Mouse (Mus musculus) liver (tissue): ENCODE results near the gene Ofcc1.

Experiments used
- DNase-seq: peaks from one replicate; pipeline ENCODE4 v3.0.0-alpha.2; 2020; ENCODE audit warnings: mixed read lengths

Ofcc1 gene

DNA sequence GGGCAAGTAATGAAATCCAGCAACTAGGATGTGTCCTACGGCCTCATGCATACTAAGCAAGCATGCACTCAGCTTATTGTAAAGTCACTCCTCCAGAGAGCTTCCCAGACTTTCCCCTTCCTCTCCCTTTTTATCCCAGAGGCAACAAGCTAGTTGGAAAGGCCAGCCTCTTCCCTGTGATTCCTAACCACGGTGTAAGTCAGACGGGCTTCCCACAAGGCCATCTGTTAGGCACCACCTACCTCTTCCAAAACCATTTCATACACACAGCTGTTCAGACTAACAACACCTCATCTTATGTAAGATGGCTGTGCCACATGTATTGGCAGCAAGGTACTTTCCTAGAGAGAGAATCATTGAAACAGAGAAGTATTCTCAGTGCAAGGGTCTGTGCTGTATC lies 124.9 kb downstream of the Ofcc1 start:
- DNase-seq: no peak

DNA sequence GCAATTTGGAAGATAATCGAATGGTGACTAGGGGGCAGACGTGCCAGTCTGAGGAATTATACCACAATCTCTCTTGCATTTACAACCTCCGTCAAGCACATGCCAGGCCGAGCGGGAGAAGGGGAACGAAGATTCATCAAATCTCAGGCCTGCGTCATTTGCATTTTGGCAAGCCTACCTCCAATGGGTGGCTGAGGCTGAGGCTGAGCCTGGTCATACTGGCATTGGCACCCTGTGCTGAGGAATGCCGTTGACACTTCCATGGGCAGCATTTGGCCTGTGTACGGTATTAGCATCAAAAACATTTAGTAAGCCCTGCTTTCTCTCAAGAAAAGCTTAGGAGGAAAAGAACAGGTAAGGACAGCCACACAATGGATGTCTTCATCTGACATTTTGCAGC lies 152.9 kb downstream of the Ofcc1 start:
- DNase-seq: no peak

DNA sequence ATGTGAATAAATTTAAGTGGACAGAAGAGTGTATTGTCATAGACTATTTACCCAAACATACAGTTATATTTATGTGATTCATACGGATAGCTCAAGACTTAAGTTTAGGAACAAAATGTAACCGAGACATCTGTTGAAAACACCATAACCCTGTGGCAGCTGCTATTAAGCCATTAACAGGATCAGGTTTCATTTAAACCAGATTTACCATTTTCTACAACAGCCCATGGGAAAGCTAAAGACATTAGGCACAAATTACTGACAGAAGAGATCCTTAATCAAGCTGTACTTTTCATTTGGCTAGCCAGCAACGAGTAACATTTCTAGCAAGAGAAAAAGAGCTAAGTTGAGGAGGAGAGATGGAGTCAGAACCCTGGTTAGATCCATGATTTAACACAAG lies 179.5 kb downstream of the Ofcc1 start:
- no peak for DNase-seq

DNA sequence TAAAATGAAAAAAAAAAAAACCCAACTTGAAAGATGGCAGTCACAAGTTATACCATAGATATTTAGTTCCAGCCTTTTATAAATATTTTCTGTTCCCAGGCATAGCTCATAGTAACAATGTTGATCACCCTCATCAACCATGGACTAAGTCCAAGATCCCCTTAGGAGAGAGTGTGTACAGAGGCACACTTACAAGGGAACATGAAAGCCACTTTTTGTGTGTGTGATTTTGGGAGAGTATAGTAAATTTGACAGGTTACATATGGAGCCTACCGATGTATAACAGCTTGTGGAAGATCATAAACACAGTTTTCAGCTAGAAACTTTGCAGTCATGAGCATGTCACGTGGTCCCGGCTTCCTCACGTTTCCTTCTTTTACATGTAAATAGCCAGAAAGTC lies 189.5 kb downstream of the Ofcc1 start:
- no peak for DNase-seq

DNA sequence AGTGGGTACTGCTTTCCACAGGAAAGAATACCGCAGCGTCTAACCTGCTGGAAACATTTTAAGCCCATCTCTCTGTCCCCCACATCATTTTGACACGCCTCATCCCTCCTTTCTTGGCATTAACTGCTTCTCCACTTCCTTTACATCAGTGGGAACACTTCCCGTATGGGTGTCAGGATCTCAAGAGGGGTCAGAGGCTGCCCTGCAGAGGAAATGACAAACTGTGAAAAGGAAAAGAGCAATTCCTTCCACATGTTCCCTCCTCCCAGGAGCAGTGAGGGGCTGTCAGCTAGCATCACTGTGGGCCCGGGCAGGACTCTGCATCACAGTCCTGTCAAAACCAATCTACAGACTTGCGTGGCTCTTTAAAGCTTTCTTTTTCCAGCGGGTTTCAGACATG lies 193.4 kb downstream of the Ofcc1 start:
- DNase-seq: no peak

DNA sequence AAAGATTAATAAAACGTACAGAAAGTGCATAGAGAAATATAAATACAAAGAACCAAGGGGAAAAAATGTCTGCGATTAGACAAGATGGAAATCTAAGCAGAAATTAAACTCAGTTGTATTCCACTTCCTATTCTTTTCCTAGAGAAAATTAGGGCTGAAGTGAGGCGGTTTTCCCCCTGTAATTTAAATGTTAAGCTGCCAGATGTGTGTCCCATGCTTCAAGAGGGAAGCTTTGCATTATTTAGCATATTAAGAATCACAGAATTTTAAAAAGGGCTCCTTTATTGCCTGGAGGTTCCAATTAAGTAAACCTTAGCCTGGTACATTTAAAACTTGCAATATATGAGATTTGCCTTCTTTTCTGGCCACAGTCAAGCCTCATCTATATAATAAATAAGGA lies 205.8 kb downstream of the Ofcc1 start:
- DNase-seq: no peak

DNA sequence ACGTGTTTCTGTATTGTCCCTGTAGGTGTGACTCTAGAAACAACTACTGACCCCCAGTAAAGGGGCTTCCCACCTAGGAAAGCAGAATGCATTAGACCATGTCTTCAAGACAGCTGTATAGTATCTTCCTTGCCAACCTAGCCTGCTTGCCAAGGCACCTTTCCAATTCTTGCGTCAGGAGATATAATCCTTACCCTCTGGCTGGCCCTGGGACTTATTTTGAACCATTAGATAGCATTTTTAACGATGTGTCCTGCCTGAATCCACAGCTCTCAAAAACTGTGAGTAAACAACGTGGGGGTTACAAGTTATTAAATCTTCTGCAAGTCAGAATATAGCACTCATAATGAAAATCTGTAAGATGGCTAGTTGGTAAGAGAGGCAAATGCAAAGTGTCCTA lies 221.3 kb downstream of the Ofcc1 start:
- DNase-seq: no peak

DNA sequence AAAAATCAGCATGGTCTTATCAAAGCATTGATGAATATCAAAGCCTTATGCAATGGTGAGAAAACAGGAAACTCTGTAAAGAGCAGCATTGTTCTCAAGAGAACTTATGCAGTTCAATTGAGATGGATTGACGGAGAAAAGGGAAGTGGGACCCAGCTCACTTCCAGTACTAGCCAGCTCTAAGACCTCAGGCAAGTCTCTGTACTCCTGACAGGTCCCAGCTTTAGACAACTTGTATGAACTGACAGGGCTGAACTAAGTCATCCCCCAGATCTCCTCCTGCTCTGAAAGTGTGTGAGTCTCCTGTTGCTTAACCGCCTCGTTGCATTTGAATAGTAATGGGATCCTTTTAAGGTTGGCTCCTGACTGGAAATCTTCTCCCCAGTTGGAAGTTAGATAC lies 225.2 kb downstream of the Ofcc1 start:
- no peak for DNase-seq

DNA sequence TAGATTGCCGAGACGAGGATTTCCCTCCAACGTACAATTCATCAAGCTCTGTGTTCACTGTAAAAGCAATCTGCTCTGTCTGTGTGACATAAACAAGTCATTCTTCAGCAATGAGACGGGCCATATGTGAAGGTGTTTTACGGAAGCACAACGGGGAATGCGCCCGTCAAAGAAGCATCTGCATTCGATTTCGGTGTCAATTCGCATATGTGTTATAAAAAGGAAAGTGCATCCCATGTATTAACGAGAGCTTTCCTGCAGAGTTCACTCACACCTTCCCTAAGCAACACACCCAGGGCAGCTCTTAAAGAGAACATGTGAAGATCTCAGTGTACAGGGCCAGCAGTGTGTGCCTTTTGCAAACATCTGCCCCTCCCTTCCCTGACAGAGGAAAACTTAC lies 225.6 kb downstream of the Ofcc1 start:
- DNase-seq: no peak

DNA sequence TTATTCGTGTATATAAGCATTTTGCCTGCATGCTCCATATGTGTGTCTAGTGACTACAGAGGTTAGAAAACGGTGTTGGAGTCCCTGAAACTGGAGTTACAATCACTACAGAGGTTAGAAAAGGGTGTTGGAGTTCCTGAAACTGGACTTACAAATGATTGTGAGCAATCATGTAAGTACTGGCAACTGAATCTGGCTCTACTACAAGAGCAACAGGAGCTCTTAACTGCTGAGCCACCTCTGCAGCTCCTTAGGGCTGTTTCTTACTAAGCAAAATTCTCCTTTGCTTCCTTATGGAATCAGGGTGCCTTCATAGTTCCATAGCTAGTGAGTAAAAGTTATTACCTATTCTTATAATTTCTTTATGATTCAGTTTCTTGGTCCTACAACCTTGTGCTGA lies 237.4 kb downstream of the Ofcc1 start:
- DNase-seq: no peak

DNA sequence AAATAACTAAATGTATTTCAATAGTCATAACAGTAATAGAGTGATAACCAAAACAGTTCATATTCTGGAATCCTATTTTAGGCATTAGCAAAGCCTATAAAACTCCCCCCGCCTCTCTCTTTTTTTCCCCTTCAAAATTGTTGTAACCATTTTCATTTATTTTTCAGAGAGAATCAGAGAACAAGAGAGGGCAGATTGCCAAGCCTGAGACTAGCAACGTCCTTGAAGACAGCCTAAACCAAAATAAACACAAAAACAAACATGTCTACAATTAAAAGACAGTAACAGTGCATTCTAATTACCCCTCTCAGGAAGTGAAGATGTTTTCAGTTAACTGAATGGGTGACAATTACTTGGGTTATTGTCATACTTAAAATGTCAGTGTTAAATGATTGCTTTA lies 248.9 kb downstream of the Ofcc1 start:
- DNase-seq: no peak

DNA sequence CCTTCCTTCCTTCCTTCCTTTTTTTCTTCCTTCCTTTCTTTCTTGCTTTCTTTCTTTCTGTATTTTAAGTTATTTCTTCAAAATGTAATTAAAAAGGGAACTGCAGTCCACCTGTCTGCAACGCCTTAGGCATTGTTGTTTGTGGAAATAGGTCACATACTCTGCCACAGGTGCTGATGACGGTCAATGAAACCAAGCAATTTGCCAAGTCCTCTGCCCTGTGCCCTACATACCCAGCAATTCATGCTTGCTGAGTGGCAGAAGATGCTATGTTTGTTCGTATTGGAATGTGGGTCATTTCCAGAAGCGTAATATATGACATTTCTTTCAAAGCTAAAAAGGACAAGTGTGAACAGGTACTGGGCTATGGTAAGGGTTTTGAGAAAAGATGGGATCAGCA lies 285.0 kb downstream of the Ofcc1 start:
- DNase-seq: no peak

DNA sequence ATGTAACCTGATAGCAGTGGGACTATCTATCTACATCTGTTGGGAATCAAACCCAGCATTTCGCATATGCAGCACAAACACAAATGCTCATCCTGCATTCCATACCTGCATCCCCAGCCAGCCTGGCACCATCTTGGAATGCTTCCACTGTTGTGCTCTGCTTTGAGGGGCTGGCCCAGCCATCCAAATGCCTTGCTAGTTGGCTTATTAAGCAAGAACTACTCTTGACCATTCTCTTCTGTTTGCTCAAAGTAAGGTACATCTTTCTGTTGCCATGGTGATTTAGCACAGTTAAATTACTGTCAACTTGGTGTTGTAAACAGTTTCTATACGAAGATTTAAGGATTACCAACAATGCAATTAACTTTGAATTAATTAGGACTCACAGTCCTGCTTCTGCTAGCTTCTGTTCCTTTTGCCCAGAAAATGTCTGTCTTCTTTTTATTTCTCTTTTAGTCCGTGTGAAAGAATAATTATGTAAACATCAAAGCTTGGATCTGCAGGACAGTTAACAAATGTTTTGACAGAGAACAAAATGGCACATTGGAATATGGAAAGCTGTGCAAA lies 286.3 kb downstream of the Ofcc1 start:
- DNase-seq: no peak

DNA sequence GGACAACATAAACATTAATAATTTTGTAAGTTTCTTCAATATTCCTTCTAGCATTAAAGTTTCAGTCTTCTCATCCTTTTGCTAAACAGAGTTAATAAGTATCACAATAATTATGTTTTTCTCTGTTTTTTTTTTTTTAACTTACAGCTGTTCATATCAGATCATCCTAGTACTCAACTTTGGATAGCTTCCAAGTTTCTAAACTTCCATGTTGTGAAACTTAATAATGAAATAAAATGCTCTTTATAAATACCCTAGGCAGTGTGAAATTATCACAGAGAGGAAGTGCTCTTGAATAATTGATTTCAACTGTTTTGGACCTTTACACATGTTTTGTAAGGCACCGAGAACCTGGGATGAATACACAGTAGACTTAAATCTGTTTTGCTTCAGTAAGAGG lies 291.2 kb downstream of the Ofcc1 start:
- no peak for DNase-seq

DNA sequence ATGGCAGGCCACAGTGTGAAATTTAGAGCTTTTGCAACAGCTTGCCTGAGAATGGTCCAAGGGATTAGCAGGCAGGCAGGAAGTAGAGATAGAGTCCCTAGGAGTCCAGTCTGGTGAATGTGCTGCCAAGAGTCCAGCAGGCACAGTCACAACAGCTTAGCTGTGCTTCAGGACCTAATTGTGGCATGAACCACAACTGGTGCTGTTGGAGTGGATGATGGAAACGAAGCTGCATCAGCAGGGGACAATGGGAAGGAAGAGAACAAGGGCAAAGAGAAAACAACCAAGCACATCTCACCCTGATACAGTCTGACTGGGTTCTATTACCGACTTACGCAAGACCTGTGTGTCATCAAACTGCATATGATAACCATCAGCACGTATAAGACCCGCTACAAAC lies 300.0 kb downstream of the Ofcc1 start:
- no peak for DNase-seq

DNA sequence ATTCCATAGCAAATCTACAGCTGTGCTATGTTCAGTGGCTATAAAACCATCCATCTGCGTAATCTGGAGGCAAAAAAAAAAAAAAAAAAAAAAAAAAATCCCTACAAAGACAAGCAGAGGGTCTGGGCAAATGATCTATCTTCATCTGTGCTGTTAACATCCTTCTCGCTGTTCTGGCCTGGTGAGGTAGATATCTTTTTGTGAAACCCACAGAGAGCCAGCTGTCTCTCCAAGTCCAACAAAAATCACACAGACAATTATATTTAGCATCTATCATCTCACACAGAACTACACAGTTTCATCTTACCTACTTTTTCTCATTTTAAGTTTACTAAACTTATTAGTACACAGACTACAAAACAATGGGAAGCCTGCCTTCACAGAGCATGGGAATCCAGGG lies 323.4 kb downstream of the Ofcc1 start:
- DNase-seq: no peak

DNA sequence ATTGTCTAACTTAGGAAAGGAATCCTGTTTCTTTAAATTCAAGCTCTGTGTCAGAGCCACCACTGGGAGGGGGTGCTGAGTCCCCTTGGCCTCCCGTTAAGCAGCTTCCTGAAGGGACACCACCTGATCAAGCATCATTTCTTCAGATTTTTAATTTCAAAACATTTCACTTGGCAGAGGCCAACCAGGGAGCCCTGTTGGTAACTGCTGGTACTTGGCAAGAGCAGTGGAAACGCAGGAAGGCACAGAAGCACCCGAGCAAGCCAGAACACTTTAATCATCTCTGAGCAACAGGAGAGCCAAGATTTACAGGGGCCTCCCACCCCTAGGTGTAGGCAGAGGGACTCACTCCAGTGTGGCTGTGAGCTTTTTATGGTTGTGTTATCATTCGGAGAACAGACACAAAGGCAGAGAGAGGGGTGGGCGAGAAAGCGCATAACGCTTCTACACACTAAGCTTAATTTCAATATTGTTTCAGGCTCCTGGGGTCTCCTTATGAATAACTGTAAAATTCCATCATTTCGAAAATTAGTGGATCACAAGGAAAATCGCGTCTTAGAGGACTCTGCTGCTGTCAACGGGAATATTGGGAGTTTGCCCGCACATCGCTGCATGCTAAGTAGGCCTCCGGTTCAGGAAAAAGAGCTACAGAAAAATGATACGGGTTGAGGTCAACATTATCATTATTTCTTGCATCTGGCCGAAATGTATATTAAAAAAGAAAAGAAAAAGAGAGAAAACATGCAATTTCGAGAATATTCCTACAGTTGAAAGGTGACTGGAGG lies 324.1 kb downstream of the Ofcc1 start:
- DNase-seq: no peak

DNA sequence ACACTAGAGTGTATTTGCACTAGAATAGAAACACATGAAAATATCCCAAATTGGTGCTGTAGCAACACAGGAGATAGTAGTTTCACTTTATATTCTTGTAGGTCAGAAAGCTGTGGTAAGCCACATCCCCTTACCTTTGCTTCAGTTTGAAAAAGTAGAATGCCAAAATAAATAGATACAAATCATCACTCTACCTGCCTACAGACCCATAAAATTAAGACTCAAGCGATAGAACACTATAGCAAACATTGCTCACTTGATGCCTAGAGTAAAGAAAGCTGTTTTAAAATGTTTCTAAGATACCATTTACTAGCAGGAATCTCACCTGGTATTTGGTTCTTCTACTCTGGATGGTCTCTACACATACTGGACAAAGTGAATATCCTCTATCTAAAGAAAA lies 331.8 kb downstream of the Ofcc1 start:
- no peak for DNase-seq

DNA sequence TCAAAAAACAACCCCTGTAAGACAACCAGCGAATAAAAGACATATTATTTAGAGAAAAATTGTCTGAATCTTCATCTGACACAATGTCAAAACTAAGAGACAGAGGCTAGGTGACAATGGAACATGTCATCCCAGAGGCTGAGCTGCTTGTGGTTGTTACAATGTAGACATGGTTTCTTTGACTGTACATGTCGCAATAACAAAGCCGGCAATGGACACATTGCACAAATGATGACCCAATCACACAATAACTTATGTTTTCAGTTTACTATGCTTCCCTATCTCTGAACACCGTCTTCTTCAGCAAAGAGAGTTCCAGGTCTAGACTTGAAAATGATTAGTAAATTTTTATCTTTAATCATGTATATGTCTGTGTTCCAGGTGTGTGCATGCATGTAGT lies 332.4 kb downstream of the Ofcc1 start:
- DNase-seq: no peak

DNA sequence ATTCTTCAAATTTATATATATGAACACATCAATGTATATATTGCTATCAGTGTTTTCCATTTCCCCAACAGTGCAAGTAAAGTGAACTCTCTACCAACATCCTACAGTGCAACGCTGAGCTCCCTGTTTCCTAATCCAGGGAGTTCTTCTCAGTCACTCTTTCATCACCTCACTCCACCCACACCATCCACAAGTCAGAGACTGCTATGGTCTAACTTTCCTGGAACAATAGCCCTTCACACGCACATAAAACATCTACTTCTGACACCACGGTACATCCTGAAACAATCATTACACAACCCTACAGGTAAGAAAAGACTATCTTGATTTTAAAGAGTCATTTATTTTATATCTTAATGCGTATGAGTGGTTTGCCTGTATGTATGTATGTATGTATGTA lies 335.4 kb downstream of the Ofcc1 start:
- no peak for DNase-seq

DNA sequence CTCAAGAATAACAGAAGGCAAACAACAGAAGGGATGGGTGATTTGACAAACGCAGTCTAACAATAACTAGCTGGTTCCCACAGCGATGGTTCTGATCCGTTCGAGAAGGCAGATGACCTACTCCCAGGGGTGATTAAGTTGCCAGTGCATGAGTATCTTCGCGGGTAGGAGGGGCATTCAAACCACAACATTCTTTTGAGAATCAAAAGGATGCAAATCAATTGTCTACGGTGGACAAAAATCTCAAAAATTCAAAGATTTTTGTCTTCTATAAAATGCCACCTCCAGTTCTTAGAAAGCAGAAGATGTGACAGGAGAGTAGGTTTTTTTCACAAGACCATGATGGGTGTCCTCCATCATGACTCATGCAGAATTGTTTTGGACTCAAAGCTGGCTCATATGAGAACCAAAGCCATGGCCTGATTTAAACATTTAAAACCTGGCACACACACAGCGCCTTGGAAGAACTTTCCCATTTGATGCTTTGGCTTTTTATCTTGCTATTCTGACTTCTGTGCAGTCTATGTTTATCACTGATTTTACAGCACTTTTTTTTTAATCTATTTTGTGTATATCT lies 338.0 kb downstream of the Ofcc1 start:
- no peak for DNase-seq

DNA sequence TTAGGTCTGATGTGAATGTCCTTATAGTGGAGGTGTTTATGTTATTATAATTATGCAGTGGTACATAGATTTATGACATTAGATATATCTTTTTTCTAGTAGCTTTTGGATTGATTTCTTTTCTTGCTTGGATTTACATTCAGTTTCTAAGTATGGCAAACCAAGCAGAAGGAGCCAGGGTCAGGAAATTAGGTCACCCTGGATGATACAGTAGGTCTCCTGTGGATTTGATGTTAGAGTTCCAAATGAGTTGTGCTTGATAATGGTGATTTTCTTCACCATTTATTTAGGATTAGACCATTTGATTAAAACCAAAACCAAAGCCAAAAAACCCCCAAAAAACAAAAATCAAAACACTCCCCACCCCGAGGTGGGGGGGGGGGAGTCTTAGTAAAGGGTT lies 338.6 kb downstream of the Ofcc1 start:
- DNase-seq: no peak

DNA sequence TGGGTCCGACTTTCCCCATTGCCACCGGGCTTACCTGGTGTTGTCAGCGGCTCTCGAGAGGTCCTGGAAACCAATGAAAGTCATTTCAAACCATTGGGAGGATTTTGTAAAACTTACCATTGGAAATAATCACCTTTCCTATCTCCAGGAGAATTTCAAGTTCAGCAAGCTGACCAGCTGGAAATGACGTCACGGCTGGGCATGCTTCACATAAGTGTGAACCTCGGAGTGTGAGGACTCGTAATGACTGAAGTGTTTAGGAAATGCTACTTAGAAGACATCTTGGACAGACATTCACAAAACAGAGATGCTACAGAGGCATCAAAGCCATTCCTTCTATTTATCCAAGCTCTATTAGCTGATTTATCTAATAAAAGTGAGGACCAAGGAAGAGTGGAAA lies 361.0 kb downstream of the Ofcc1 start:
- no peak for DNase-seq

DNA sequence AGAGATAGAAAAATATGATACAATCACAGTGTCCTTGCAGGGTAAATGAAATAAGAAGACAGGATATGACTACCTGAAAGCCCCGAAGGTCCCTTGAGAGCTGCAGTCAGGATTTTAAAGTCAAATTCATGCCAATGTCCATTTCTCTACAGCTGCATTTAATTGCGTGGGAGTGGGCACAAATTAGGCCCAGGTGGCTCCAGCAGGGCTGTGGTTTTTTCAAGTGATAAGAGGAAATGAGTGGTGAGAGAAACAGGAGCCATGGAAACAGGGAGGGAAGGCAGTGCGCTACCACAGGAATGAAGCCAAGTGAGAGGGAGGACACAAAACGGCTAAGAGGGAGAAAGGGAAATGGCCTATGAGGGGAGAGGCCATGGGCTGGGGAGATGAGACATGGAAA lies 363.3 kb downstream of the Ofcc1 start:
- DNase-seq: no peak
